Mouse (Mus musculus) kidney, postnatal 14 days (tissue): Measurements from ENCODE around the gene Wfdc1.

Experiments used
- DNase-seq: peaks from one replicate; pipeline ENCODE4 v3.0.0; 2022; ENCODE audit warnings: mixed read lengths

Wfdc1 gene

DNA sequence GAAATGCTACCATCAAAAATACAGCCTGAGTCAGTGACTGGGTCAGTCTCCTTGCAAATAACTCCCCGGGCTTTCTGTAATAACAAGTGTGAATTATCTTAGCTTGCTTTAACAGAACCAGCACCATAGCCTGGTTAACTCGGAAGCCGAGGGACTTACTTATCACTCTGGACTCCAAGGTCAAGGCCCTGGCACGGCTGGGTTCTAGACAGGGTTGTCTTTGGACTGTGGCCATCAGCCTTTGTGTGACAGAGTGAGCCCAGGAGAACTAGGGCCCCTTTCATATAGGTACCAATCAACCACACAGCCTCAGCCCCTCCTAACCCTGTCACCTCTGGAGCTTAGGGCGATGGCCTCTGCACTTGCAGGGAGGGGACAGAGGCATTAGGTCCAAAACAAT lies 25.1 kb upstream of the Wfdc1 start:
- no peak for DNase-seq

GRCm38 (mm10) chr8:119642960-119643359 lies 23.2 kb upstream of the Wfdc1 start:
- DNase-seq = no peak

DNA sequence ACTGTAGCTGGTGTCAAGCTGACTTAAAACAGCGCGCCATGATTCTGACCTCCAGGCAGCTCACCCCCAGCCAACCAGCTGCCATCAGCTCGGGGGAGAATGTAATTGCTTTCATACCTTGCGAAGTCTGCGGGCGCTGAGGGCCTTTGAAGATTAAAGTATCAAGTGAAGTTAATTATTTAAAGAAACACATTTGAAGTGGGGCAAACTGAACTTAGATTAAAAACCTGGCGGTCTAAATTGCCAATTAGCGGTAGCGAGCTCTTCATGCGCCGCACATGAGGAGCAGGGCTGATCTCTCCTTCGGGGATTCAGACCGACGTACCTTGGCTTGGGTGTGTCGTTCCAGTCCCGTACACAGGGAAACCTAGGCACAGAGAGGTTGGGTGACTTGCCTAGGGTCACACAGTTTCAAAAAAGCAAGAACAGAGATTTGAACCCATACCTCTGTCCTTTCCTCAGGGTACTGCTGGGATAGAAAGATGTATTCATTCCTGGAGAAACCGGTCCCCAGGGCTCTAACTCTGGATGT lies 21.7 kb upstream of the Wfdc1 start:
- no peak for DNase-seq

DNA sequence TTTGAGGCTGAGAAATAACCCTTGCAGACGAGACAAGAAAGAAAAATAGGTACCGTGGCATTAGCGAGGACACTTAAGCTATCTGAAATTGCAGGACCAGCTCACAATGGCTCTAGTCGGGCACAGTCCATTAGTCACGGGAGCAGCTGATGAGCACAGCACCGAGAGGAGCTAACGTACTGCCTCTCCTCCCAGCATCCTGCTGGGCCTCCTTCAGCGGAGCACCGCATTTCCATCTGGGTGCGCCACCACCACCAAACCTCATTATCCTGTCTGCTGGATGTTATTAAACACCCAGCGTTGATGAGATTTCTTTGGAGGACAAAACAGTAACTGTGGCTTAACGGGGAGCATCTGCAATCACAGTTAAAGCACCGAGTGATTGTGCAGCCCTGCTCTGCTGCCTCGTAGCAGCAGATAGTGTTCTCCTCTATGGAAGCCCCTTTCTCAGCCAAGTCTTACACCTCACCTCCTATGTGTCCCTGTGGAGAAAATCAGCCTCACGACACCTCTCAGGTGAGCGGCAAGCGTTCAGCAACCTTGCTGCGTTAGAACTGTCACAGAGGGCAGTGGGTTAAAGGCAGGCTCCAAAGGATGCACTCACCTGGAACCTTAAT lies 21.1 kb upstream of the Wfdc1 start:
- no peak for DNase-seq

GRCm38 (mm10) chr8:119646197-119646596 lies 20.0 kb upstream of the Wfdc1 start:
- DNase-seq = no peak

DNA sequence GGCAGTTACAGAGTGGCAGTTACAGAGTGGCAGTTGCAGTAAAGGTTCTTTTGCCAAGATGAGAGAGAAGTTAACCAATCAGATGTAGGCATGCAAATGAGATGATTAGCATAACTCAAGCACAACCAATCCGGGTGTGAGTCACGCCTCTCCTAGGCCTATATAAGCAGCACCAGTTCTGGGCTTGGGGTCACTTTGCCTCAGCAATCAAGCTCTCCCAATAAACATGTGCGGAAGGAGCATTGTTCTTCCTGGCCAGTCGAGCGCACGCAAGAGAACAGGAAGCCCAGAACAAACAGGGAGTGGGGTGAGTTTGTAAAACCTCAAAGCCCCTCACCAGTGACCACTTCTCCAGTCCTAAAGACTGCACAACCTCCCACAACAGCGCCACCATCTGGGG lies 19.3 kb upstream of the Wfdc1 start:
- no peak for DNase-seq

- peak; percentile 68 for DNase-seq
Measured at GRCm38 (mm10) chr8:119651324-119651723, 14.8 kb upstream of the Wfdc1 start.

DNA sequence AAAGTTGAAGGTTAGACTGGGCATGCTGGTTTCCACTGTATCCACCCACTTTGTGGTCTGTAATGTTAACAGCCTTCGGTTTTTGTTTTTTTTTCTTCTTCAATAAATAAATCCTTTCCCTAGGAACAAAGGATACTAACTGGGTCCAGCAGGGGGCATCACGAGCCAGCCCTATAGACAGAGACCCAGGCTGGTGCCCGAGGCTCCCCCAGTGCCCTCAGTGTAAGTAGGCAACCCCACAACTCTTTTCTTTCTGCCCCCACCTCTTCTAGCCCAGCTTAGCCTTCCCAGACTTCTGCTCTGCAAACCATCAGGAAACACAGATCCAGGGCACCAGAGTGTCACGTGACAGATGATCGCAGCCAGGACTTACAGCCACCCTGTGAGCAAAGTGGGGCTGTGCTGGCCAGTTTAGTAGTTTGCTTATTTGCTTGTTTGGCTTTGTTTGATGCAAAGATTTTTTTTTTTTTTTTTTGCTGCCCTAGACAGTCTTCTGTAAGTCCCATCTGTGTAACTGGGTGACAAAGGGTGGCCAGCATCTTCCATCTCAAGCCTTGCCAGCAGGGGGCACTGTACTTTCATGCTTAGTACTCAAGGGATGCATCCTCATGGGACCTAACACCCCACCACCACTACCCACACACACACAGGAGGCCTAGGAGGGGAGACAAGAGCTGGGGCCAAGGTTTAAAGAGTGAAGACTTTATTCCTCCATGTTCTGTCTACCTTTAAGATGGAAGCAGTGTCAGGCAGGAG lies 9.3 kb upstream of the Wfdc1 start:
- peak; percentile 32 for DNase-seq

- DNase-seq = peak; percentile 82
Measured at GRCm38 (mm10) chr8:119661081-119661480, 5.1 kb upstream of the Wfdc1 start.

GRCm38 (mm10) chr8:119661892-119662291 lies 4.3 kb upstream of the Wfdc1 start:
- DNase-seq = peak; percentile 38

- DNase-seq = no peak
Measured at GRCm38 (mm10) chr8:119663440-119663839, 2.7 kb upstream of the Wfdc1 start.

DNA sequence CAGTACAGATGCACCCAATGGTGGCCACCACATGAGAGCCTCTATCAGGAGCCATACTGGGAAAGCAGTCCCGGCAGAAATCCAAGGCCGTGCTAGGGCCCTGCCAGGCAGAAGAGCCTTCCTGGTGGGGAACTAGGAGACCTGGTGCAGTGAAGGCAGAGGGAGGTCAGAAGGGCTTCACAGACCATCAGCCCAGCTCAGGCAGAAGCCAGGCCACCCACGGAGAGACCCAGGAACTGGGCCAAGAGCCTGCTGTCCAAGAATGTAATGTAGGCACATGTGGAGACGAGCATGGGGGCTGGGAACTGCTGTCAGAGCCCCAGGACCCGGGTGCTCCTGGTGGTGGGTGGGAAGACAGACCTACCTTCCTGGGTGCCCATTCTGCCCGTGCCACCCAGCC lies 895 bp upstream of the Wfdc1 start:
- peak; percentile 56 for DNase-seq

DNA sequence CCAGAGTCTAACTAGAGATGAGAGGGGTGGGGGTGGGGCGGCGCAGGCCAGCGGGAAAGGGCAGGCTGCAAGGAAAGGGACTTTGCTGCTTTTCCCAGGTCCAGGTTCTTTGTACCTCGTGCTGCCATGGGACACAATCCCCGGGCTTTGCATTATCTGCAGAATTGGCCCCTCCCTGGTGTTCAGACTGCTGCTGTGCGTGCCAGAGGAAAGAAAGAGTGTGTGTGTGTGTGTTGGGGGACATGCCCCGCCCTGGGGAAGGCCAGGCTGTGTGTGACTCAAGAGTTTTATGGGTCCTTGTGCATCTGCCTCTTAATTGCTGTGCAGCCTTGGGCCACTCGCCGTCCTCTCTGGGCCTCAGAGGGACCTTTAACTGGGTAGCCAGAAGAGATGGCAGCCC lies 2.3 kb downstream of the Wfdc1 start:
- DNase-seq = no peak

DNA sequence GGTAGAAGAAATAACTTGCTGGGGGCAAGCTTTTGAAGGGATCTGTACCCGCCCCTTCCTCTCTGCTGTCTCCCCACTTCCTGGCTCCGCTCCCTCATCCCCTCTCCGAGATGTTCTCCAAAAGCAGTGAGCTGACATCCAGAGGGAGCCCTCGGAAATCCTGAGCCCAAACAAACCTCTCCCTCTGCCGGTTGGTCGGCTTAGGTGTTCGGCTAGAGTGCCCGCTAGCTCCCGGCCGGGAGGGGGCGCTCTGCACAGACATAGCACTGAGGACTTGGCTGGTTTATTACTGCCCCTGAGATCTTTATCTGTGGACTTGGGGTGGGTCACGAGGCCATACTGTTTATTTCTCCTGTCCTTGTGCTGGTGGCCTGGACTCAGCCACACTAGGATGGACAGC lies 3.1 kb downstream of the Wfdc1 start:
- DNase-seq = no peak

- peak; percentile 57 for DNase-seq
Measured at GRCm38 (mm10) chr8:119670419-119671091, 4.4 kb downstream of the Wfdc1 start.

GRCm38 (mm10) chr8:119673976-119674555 lies 7.9 kb downstream of the Wfdc1 start:
- DNase-seq = no peak

DNA sequence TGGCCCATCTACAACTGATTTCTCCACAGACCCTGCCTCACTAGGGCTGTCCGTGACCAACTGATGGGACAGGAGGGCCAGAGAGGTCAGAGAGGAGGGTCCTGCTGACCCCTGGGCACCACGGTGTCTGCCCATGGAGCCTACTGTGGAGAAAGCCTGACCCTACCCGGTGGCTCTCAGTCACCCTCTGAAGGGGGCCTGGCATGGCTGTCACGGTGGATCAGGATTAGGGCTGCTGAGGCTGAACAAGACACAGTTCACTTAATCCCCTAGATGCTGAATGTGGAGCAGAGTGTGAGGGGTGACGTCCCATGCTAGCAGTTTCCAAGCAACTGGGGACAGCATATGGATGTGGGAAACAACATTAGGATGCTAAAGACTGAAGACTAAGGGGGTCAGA lies 9.3 kb downstream of the Wfdc1 start:
- no peak for DNase-seq

DNA sequence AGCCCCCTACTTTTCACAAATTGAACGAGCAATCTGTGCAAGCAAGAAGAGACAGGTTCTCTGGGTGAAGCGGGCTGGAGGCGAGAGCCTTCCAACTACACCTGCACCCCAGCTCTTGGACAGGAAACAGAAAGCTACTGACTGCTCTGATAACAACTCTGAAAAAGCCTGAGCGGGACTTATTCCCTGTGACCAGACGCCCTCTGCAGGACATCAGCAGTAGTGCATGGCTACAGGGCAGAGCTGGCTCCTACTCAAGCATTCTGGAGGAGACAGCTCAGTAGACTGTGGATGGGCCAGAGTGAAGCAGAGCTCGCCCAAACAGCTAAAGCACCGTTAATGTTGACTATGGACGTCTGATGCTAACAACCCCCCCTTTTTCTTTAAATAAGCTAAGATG lies 10.2 kb downstream of the Wfdc1 start:
- peak; percentile 94 for DNase-seq

DNA sequence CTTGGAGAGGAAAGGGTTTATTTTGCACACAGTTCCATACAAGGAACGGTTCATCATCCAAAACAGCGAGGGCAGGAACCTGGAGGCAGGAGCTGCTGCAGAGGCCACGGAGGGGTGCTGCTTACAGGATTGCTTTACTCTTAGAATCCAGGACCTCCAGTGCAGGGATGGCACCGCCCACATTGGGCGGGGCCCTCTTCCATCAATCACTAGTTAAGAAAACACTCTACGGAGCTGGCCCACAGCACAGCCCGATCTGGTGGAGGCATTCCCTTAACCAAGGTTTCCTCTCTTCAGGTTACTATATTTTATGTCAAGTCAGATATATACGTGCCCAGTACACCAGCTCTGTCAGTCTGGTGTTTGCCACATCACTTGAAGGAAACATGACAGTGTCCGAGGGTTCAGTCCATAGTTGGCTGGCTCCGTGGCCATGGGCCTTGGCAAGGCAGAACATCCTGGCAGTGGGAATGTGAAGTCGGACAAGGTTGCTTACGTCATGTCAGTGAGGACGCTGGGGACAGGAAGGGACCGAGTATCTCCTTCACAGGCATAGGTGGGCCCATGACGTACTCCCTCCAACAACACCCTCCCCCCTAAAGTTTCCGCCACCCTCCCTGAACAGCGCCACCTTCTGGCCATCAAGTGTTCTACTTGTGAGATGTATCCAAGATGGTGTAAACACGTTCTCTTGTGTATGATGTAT lies 12.1 kb downstream of the Wfdc1 start:
- peak; percentile 40 for DNase-seq

- DNase-seq = no peak
Measured at GRCm38 (mm10) chr8:119679184-119679583, 13.0 kb downstream of the Wfdc1 start.

GRCm38 (mm10) chr8:119690602-119691001 lies 24.4 kb downstream of the Wfdc1 start:
- no peak for DNase-seq

DNA sequence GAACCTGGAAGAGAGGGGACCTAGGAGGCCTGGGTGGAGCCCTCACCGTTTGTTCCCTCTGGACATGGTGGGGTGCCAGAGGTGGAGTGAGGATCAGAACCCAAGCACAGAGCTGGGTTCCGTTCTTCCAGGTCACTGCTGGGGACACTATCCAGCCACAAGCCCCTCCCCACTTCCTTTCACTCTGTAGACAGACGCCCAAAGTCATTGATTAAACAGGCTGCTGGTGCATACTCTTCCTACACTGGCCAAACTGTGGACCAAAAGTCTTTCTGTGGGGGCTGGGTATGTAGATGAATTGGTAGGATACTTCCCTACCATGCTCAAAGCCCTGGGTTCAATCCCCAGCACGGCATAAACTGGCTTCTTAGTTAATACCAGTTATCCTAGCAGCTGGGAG lies 25.8 kb downstream of the Wfdc1 start:
- DNase-seq = no peak

DNA sequence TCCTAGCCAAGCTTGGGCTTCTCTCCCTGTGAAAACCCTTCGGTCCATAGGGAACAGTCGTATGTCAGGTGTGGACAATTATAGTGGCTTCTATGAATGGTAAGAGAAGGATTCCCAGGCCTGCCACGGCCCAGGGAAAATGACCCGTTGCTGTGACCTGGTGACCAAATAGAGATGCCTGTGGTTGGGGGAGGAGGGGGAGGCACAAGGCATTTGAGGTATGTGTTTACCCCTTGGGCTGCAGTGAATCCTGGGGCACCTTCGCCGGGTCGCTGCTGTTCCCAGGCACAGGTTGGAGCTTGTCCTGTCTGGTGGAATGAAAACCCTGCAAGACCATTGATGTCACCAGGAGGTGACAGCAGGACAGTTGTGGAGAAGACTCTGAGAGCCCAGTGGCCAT lies 28.5 kb downstream of the Wfdc1 start:
- no peak for DNase-seq
